Mouse (Mus musculus) CH12.LX (cell line): ENCODE measurements around the gene Cst7. TPM values are rescaled to one million over a fixed set of nuclear protein-coding genes. Genes with fewer than 3 reads are reported as not detected.

Source experiments
- DNase-seq: peaks from one replicate; pipeline ENCODE4 v3.0.0-alpha.2; 2013; ENCODE audit errors: extremely low read depth
- H3K27ac ChIP-seq: 2 replicates; pipeline ENCODE4 v1.5.1; 2012; ENCODE audit warnings: low read depth, mild to moderate bottlenecking, control low read depth, moderate library complexity; ENCODE audit not compliant: insufficient read depth
- H3K27me3 ChIP-seq: replicated peaks from 2 replicates; pipeline ENCODE3; 2012; ENCODE audit warnings: inconsistent platforms
- H3K36me3 ChIP-seq, 2 experiments: replicated peaks in 1 of 2; 2 replicates each; pipeline versions ENCODE3 to v1.6.1; 2012; ENCODE audit warnings: inconsistent platforms in 1 of 2, low read length in 1 of 2, mild to moderate bottlenecking in 1 of 2, mixed read lengths in 1 of 2, moderate library complexity in 1 of 2; ENCODE audit not compliant: control insufficient read depth in 1 of 2, insufficient read depth in 1 of 2
- H3K4me1 ChIP-seq, 2 experiments: 2 replicates each; pipeline ENCODE4 v1.6.1; 2012; ENCODE audit warnings: inconsistent platforms in 1 of 2, moderate library complexity in 1 of 2; ENCODE audit not compliant: insufficient read depth in 2 of 2, control insufficient read depth in 1 of 2
- H3K4me2 ChIP-seq: 2 replicates; pipeline ENCODE4 v1.6.1; 2012; ENCODE audit warnings: low read depth, mild to moderate bottlenecking, control low read depth; ENCODE audit not compliant: poor library complexity, insufficient read depth, severe bottlenecking
- H3K4me3 ChIP-seq, 3 experiments: fragments of 150-350 bp in 1 of 3; sonication (generic) in 1 of 3; replicated peaks in 1 of 3; 2 replicates each; pipeline versions ENCODE3 to v1.5.1; 2011 to 2012; ENCODE audit warnings: low read depth in 2 of 3, low read length in 2 of 3, mild to moderate bottlenecking in 2 of 3, moderate library complexity in 2 of 3, control low read depth in 1 of 3, improper control_type of control experiment in 1 of 3, inconsistent platforms in 1 of 3, mixed read lengths in 1 of 3; ENCODE audit not compliant: poor library complexity in 1 of 3
- H3K79me2 ChIP-seq: replicated peaks from 2 replicates; pipeline ENCODE4 v1.6.1; 2012; ENCODE audit warnings: mild to moderate bottlenecking, moderate library complexity; ENCODE audit not compliant: control insufficient read depth, poor library complexity, insufficient read depth, severe bottlenecking; ENCODE audit errors: extremely low read depth
- H3K9ac ChIP-seq: 2 replicates; pipeline ENCODE4 v1.6.1; 2012; ENCODE audit warnings: low read depth, mild to moderate bottlenecking, control low read depth, moderate library complexity; ENCODE audit not compliant: insufficient read depth
- H3K9me3 ChIP-seq: replicated peaks from 2 replicates; pipeline ENCODE3; 2012; ENCODE audit warnings: low read length, inconsistent platforms, mixed read lengths
- BHLHE40 ChIP-seq: IDR thresholded peaks from 2 replicates; pipeline ENCODE4 v1.6.1; 2011; ENCODE audit warnings: mild to moderate bottlenecking, low read depth, low read length, improper control_type of control experiment
- CHD1 ChIP-seq: IDR thresholded peaks from 2 replicates; pipeline ENCODE4 v1.6.1; 2012; ENCODE audit warnings: low read depth, low read length, improper control_type of control experiment, inconsistent platforms
- CTCF ChIP-seq, 2 experiments: IDR thresholded peaks in 1 of 2; conservative IDR thresholded peaks in 1 of 2; 2 replicates each; pipeline ENCODE4 v1.5.1; 2011 to 2012; ENCODE audit warnings: low read depth in 2 of 2, low read length in 2 of 2, improper control_type of control experiment in 1 of 2, inconsistent platforms in 1 of 2, mild to moderate bottlenecking in 1 of 2, moderate library complexity in 1 of 2
- EP300 ChIP-seq: IDR thresholded peaks from 2 replicates; pipeline ENCODE4 v1.6.1; 2011; ENCODE audit warnings: low read length, improper control_type of control experiment
- IRF4 ChIP-seq: IDR thresholded peaks from 2 replicates; pipeline ENCODE4 v1.6.1; 2014; ENCODE audit warnings: low read depth, mild to moderate bottlenecking, inconsistent platforms, low read length, improper control_type of control experiment
- JUN ChIP-seq: IDR thresholded peaks from 2 replicates; pipeline ENCODE4 v1.6.1; 2011; ENCODE audit warnings: low read depth, mild to moderate bottlenecking, low read length, improper control_type of control experiment, moderate library complexity; ENCODE audit not compliant: insufficient read depth
- KAT2A ChIP-seq: IDR thresholded peaks from 2 replicates; pipeline ENCODE4 v1.6.1; 2012; ENCODE audit warnings: low read length, improper control_type of control experiment, inconsistent platforms; ENCODE audit not compliant: insufficient replicate concordance
- MAFK ChIP-seq: IDR thresholded peaks from 2 replicates; pipeline ENCODE4 v1.6.1; 2011; ENCODE audit warnings: low read length, improper control_type of control experiment; ENCODE audit not compliant: insufficient replicate concordance
- MEF2A ChIP-seq: IDR thresholded peaks from 2 replicates; pipeline ENCODE4 v1.6.1; 2014; ENCODE audit warnings: low read depth, mild to moderate bottlenecking, inconsistent platforms, low read length, improper control_type of control experiment, borderline replicate concordance
- MYC ChIP-seq: IDR thresholded peaks from 2 replicates; pipeline ENCODE4 v1.6.1; 2011; ENCODE audit warnings: low read depth, mild to moderate bottlenecking, improper control_type of control experiment, low read length
- PAX5 ChIP-seq: IDR thresholded peaks from 2 replicates; pipeline ENCODE4 v1.6.1; 2012; ENCODE audit warnings: low read length, inconsistent platforms, mixed read lengths
- POLR2A ChIP-seq: IDR thresholded peaks from 2 replicates; pipeline ENCODE4 v1.6.1; 2011; ENCODE audit warnings: low read depth, mild to moderate bottlenecking, improper control_type of control experiment, low read length
- SIN3A ChIP-seq: IDR thresholded peaks from 2 replicates; pipeline ENCODE4 v1.6.1; 2012; ENCODE audit warnings: low read length, improper control_type of control experiment, inconsistent platforms
- SMC3 ChIP-seq: IDR thresholded peaks from 2 replicates; pipeline ENCODE4 v1.6.1; 2011; ENCODE audit warnings: low read depth, low read length, improper control_type of control experiment
- TBP ChIP-seq: conservative IDR thresholded peaks from 2 replicates; pipeline ENCODE4 v1.6.1; 2011; ENCODE audit warnings: low read depth, low read length, improper control_type of control experiment
- UBTF ChIP-seq: IDR thresholded peaks from 2 replicates; pipeline ENCODE4 v1.6.1; 2012; ENCODE audit warnings: low read depth, mild to moderate bottlenecking, inconsistent platforms, low read length, improper control_type of control experiment, moderate library complexity
- USF1 ChIP-seq: IDR thresholded peaks from 2 replicates; pipeline ENCODE4 v1.6.1; 2014; ENCODE audit warnings: low read depth, mild to moderate bottlenecking, inconsistent platforms, low read length, improper control_type of control experiment
- USF2 ChIP-seq: conservative IDR thresholded peaks from 2 replicates; pipeline ENCODE4 v1.6.1; 2011; ENCODE audit warnings: low read depth, low read length, improper control_type of control experiment
- ZKSCAN1 ChIP-seq: IDR thresholded peaks from 2 replicates; pipeline ENCODE4 v1.6.1; 2012; ENCODE audit warnings: low read depth, inconsistent platforms, low read length, improper control_type of control experiment, borderline replicate concordance
- dilution Hi-C: fragments of 300-500 bp; cut with MboI; formaldehyde crosslinking; loops from 2 replicates; pipeline ENCODE4 v1.14.3; 2020; ENCODE audit warnings: low sequenced_read_pairs; ENCODE audit not compliant: extremely low pct_unique_long_range_greater_than_20kb, extremely low pct_ligation_motif_present
- in situ Hi-C: fragments of 300-500 bp; cut with MboI; formaldehyde crosslinking; loops from 3 replicates; pipeline ENCODE4 v1.14.3; 2019; ENCODE audit warnings: low sequenced_read_pairs, low pct_ligation_motif_present, low pct_unique_long_range_greater_than_20kb, mixed read lengths
- polyA plus RNA-seq: library from polyadenylated mRNA; unstranded; fragments of >175 nt; gene quantifications from 2 replicates; pipeline ENCODE4 v1.2.1, GENCODE M21; 2012; ENCODE audit warnings: low read depth; ENCODE audit not compliant: insufficient read length
- total RNA-seq, 2 experiments: library from RNA; depleted of rRNA; stranded (reverse); fragments of 300-350 nt in 1 of 2; fragments of >200 nt in 1 of 2; gene quantifications; 2 replicates each; pipeline ENCODE4 v1.2.3; 2012 to 2014

Gene Cst7
- total and polyA plus RNA-seq, 3 experiments: 12.8 to 48.8 (median 31.7) TPM

GRCm38 (mm10) chr2:150579628-150580027, 9.4 kb downstream of the Cst7 start:
- Histone ChIP-seq H3K4me2 (no peak overlapping the region), H3K36me3 (peaks cover 12 to 80% of the 10 kb centered on the region in 2 experiments), H3K9me3 (no peaks in the 10 kb centered on the region), H3K9ac (no peak overlapping the region), H3K27ac (no peak overlapping the region), H3K79me2 (no peaks in the 10 kb centered on the region), H3K4me1 (peaks cover 0 to 14% of the 10 kb centered on the region in 2 experiments; a peak in 2 of 4 replicates), H3K4me3 (no peak overlapping the region)
- TF ChIP-seq KAT2A (no peak), MEF2A (no peak), BHLHE40 (no peak)
- TF ChIP-seq, all 38 proteins: peak for 0
- in situ Hi-C loops (no loop called here), dilution Hi-C loops (no loop called here)
- DNase-seq: no peak
- no peaks in the 10 kb centered on the region for H3K27me3 ChIP-seq

- H3K4me2 ChIP-seq: no peak overlapping the region
- in situ Hi-C loops: no loop called here
These were observed 18.9 kb downstream of the Cst7 start for GRCm38 (mm10) chr2:150589076-150589475.

DNA sequence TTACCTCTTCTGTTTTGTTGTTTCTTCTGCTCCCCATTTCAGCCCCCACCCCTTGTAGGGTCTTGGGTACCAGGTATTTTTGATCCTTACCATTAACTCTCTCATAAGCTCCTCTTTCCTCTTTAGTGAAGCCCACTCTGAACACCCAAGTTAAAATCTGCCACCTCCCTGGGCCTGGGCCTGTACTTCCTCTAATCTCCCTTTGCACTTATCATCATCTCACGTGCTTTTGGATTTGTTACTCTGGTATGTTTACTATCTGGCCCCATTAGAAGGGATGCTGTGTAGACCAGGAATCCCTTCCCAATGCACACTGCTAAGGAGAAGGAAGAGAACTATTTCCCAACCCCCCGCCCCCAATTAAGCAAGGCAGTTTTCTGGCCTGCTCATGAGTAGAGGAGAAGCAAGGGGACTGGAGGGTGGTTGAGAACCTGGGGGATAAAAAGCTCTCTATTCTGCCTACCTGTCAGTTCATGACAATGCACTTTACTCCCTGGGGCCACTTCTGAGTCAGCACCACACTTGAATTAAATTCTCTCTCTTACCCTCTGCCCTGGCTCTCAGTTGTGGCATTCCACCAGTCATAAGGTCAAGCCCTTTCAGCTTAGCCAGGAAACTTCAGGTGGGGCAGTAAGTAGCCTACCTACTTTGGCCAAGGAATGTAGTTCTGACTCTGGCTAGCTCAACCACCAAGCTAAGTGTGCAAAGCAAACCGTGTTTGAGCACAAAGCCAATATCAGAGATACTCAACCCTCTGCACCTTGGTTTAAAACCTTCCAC, 25.4 kb downstream of the Cst7 start:
- H3K27ac ChIP-seq: no peak overlapping the region
- TF ChIP-seq CHD1 (no peak), KAT2A (no peak), USF1 (no peak), SIN3A (no peak), TBP (no peak), EP300 (no peak), BHLHE40 (no peak), MAFK (no peak), USF2 (no peak), IRF4 (no peak), SMC3 (no peak), POLR2A (no peak), ZKSCAN1 (no peak), UBTF (no peak), MYC (no peak)
- no peak overlapping the region for H3K4me2 ChIP-seq
- in situ Hi-C loops (no loop called here), dilution Hi-C loops (no loop called here)
- H3K27me3 ChIP-seq: no peaks in the 10 kb centered on the region
- no peak overlapping the region for H3K9ac ChIP-seq
- no peaks in the 10 kb centered on the region for H3K9me3 ChIP-seq
- no peaks in the 10 kb centered on the region for H3K79me2 ChIP-seq
- H3K36me3 ChIP-seq: peaks cover 24 to 74% of the 10 kb centered on the region in 2 experiments
- no peak overlapping the region for H3K4me3 ChIP-seq
- no peaks in the 10 kb centered on the region for H3K4me1 ChIP-seq
- DNase-seq: no peak

More at GRCm38 (mm10) chr2:150589076-150589475, 18.9 kb downstream of the Cst7 start:
- Histone ChIP-seq H3K79me2 (no peaks in the 10 kb centered on the region; the same call in 1 of the 2 replicates), H3K27ac (no peak overlapping the region), H3K4me1 (no peaks in the 10 kb centered on the region), H3K4me3 (no peak overlapping the region), H3K27me3 (no peaks in the 10 kb centered on the region)
- DNase-seq: no peak
- TF ChIP-seq JUN (no peak), PAX5 (no peak), CTCF (conservative IDR thresholded peaks at IDR 0.05 in 1 of 2, IDR thresholded peaks at IDR 0.05 in 1 of 2; ENCODE audit: low read depth in 2 of 2, low read length in 2 of 2) (no peak)
- TF ChIP-seq, all 38 proteins: peak for 0
- H3K9ac ChIP-seq: no peak overlapping the region
- peaks cover 46 to 75% of the 10 kb centered on the region in 2 experiments for H3K36me3 ChIP-seq
- dilution Hi-C loops: no loop called here
- H3K9me3 ChIP-seq: no peaks in the 10 kb centered on the region
